Mouse (Mus musculus) cerebellum, postnatal 4 days (tissue): ENCODE results near the gene Furin.
A peak's percentile ranks its signal among the peaks of the same experiment; 100 is the strongest.

Source experiments
- DNase-seq, 2 experiments: peaks; one replicate each; pipeline ENCODE4 v3.0.0; 2022; ENCODE audit warnings: low spot score in 2 of 2, mixed read lengths in 1 of 2

Furin gene

GRCm38 (mm10) chr7:80427730-80428129 is 22.5 kb upstream of the Furin start:
- DNase-seq = no peak

GRCm38 (mm10) chr7:80426363-80426762 is 21.1 kb upstream of the Furin start:
- no peak for DNase-seq

- no peak for DNase-seq
Observed at GRCm38 (mm10) chr7:80424722-80425121, 19.5 kb upstream of the Furin start.

- peak in 1 of 2 experiments; percentile 47 for DNase-seq
Observed at GRCm38 (mm10) chr7:80422759-80423480, 17.7 kb upstream of the Furin start.

GRCm38 (mm10) chr7:80421576-80421975 is 16.3 kb upstream of the Furin start:
- DNase-seq = no peak

- DNase-seq = no peak
Observed at GRCm38 (mm10) chr7:80420586-80420985, 15.3 kb upstream of the Furin start.

- DNase-seq = no peak
Observed at GRCm38 (mm10) chr7:80419278-80419677, 14.0 kb upstream of the Furin start.

- DNase-seq = no peak
Observed at GRCm38 (mm10) chr7:80418036-80418435, 12.8 kb upstream of the Furin start.

- DNase-seq = no peak
Observed at GRCm38 (mm10) chr7:80417601-80418000, 12.4 kb upstream of the Furin start.

- no peak for DNase-seq
Observed at GRCm38 (mm10) chr7:80416969-80417368, 11.7 kb upstream of the Furin start.

- DNase-seq = no peak
Observed at GRCm38 (mm10) chr7:80414303-80414855, 9.1 kb upstream of the Furin start.

GRCm38 (mm10) chr7:80413512-80414302 is 8.5 kb upstream of the Furin start:
- DNase-seq = no peak

GRCm38 (mm10) chr7:80412781-80413180 is 7.5 kb upstream of the Furin start:
- DNase-seq = no peak

- DNase-seq = no peak
Observed at GRCm38 (mm10) chr7:80412279-80412678, 7.0 kb upstream of the Furin start.

- DNase-seq = no peak
Observed at GRCm38 (mm10) chr7:80410380-80410779, 5.1 kb upstream of the Furin start.

- no peak for DNase-seq
Observed at GRCm38 (mm10) chr7:80407712-80408111, 2.5 kb upstream of the Furin start.

GRCm38 (mm10) chr7:80406186-80406585 is 950 bp upstream of the Furin start:
- no peak for DNase-seq

- no peak for DNase-seq
Observed at GRCm38 (mm10) chr7:80404101-80404894, 938 bp downstream of the Furin start.

GRCm38 (mm10) chr7:80403551-80403950 is 1.7 kb downstream of the Furin start:
- DNase-seq = peak in 1 of 2 experiments; percentile 70

- DNase-seq = peak in 1 of 2 experiments; percentile 55
Observed at GRCm38 (mm10) chr7:80402651-80403321, 2.5 kb downstream of the Furin start.
